Mouse (Mus musculus): ENCODE measurements at regions not wholly inside any gene's neighbourhood (a gene's known extent, or its start where the extent isn't known, plus 50 kb on each side); places are given as distances from the start of the nearest gene placed in this dataset.

GRCm38 (mm10) chr13:78629041-78629727 lies 429.6 kb upstream of the Nr2f1 start:
- no peak overlapping the region for H3K4me2 ChIP-seq
- no peak for ATAC-seq (replicated peaks; ENCODE audit: low FRiP score)
- H3K4me1 ChIP-seq (replicated peaks; ENCODE audit: control insufficient read depth, insufficient read depth, low read length) = no peaks in the 10 kb centered on the region
- H3K9me3 ChIP-seq (ENCODE audit: control insufficient read depth, low read length) = no peaks in the 10 kb centered on the region
- H3K27me3 ChIP-seq (replicated peaks; ENCODE audit: control insufficient read depth, insufficient read depth, low read length) = no peaks in the 10 kb centered on the region
- no peaks in the 10 kb centered on the region for H3K36me3 ChIP-seq (ENCODE audit: control insufficient read depth, insufficient read depth, low read length)
- DNase-seq (ENCODE audit: low spot score) = no peak
- no peak overlapping the region for H3K4me3 ChIP-seq (ENCODE audit: low read depth, low read length)
- WGBS = 51% methylated on average over 10 of the region's 10 CpGs
- no peak overlapping the region for H3K9ac ChIP-seq (ENCODE audit: low read depth, low read length)
- H3K27ac ChIP-seq (ENCODE audit: low read depth, low read length) = no peak overlapping the region

- 67% methylated on average over 2 of the region's 2 CpGs for WGBS
- no peak for ATAC-seq (replicated peaks; ENCODE audit: low FRiP score)
- H3K27ac ChIP-seq (ENCODE audit: low read depth, low read length) = no peak overlapping the region
- H3K4me1 ChIP-seq (replicated peaks; ENCODE audit: control insufficient read depth, insufficient read depth, low read length) = no peaks in the 10 kb centered on the region
- H3K9me3 ChIP-seq (ENCODE audit: control insufficient read depth, low read length) = no peaks in the 10 kb centered on the region
- no peaks in the 10 kb centered on the region for H3K36me3 ChIP-seq (ENCODE audit: control insufficient read depth, insufficient read depth, low read length)
- no peaks in the 10 kb centered on the region for H3K27me3 ChIP-seq (replicated peaks; ENCODE audit: control insufficient read depth, insufficient read depth, low read length)
- H3K4me3 ChIP-seq (ENCODE audit: low read depth, low read length) = no peak overlapping the region
- H3K9ac ChIP-seq (ENCODE audit: low read depth, low read length) = no peak overlapping the region
- H3K4me2 ChIP-seq = no peak overlapping the region
- DNase-seq (ENCODE audit: low spot score) = no peak
Measured at GRCm38 (mm10) chr13:78623652-78624051, 424.1 kb upstream of the Nr2f1 start.

- H3K36me3 ChIP-seq (ENCODE audit: control insufficient read depth, insufficient read depth, low read length) = no peaks in the 10 kb centered on the region
- no peak for DNase-seq (ENCODE audit: low spot score)
- H3K4me2 ChIP-seq = no peak overlapping the region
- H3K4me1 ChIP-seq (replicated peaks; ENCODE audit: control insufficient read depth, insufficient read depth, low read length) = no peaks in the 10 kb centered on the region
- H3K9me3 ChIP-seq (ENCODE audit: control insufficient read depth, low read length) = no peaks in the 10 kb centered on the region
- no peaks in the 10 kb centered on the region for H3K27me3 ChIP-seq (replicated peaks; ENCODE audit: control insufficient read depth, insufficient read depth, low read length)
- H3K27ac ChIP-seq (ENCODE audit: low read depth, low read length) = no peak overlapping the region
- H3K9ac ChIP-seq (ENCODE audit: low read depth, low read length) = no peak overlapping the region
- H3K4me3 ChIP-seq (ENCODE audit: low read depth, low read length) = no peak overlapping the region
- ATAC-seq (replicated peaks; ENCODE audit: low FRiP score) = no peak
- WGBS = 84% methylated on average over 1 of the region's 1 CpGs
Measured at GRCm38 (mm10) chr13:78602861-78603211, 403.3 kb upstream of the Nr2f1 start.

- H3K4me1 ChIP-seq (replicated peaks; ENCODE audit: control insufficient read depth, insufficient read depth, low read length) = no peaks in the 10 kb centered on the region
- ATAC-seq (replicated peaks; ENCODE audit: low FRiP score) = no peak
- no peak overlapping the region for H3K27ac ChIP-seq (ENCODE audit: low read depth, low read length)
- H3K4me2 ChIP-seq = no peak overlapping the region
- H3K9me3 ChIP-seq (ENCODE audit: control insufficient read depth, low read length) = no peaks in the 10 kb centered on the region
- DNase-seq (ENCODE audit: low spot score) = no peak
- H3K27me3 ChIP-seq (replicated peaks; ENCODE audit: control insufficient read depth, insufficient read depth, low read length) = no peaks in the 10 kb centered on the region
- H3K4me3 ChIP-seq (ENCODE audit: low read depth, low read length) = no peak overlapping the region
- no peaks in the 10 kb centered on the region for H3K36me3 ChIP-seq (ENCODE audit: control insufficient read depth, insufficient read depth, low read length)
- WGBS = 82% methylated on average over 6 of the region's 6 CpGs
- H3K9ac ChIP-seq (ENCODE audit: low read depth, low read length) = no peak overlapping the region
Measured at GRCm38 (mm10) chr13:78602211-78602860, 402.8 kb upstream of the Nr2f1 start.

GRCm38 (mm10) chr13:78580863-78581595 lies 381.5 kb upstream of the Nr2f1 start:
- no peaks in the 10 kb centered on the region for H3K4me1 ChIP-seq (replicated peaks; ENCODE audit: control insufficient read depth, insufficient read depth, low read length)
- no peak for ATAC-seq (replicated peaks; ENCODE audit: low FRiP score)

GRCm38 (mm10) chr13:78577497-78577896 lies 377.9 kb upstream of the Nr2f1 start:
- H3K4me3 ChIP-seq (ENCODE audit: low read depth, low read length) = no peak overlapping the region
- H3K9ac ChIP-seq (ENCODE audit: low read depth, low read length) = no peak overlapping the region
- no peaks in the 10 kb centered on the region for H3K36me3 ChIP-seq (ENCODE audit: control insufficient read depth, insufficient read depth, low read length)
- no peak overlapping the region for H3K27ac ChIP-seq (ENCODE audit: low read depth, low read length)
- 81% methylated on average over 1 of the region's 1 CpGs for WGBS
- H3K4me2 ChIP-seq = no peak overlapping the region
- DNase-seq (ENCODE audit: low spot score) (no peak), ATAC-seq (replicated peaks; ENCODE audit: low FRiP score) (no peak)
- no peaks in the 10 kb centered on the region for H3K4me1 ChIP-seq (replicated peaks; ENCODE audit: control insufficient read depth, insufficient read depth, low read length)
- H3K27me3 ChIP-seq (replicated peaks; ENCODE audit: control insufficient read depth, insufficient read depth, low read length) = no peaks in the 10 kb centered on the region
- no peaks in the 10 kb centered on the region for H3K9me3 ChIP-seq (ENCODE audit: control insufficient read depth, low read length)

More at GRCm38 (mm10) chr13:78580863-78581595, 381.5 kb upstream of the Nr2f1 start:
- WGBS = 62% methylated on average over 7 of the region's 7 CpGs
- H3K27me3 ChIP-seq (replicated peaks; ENCODE audit: control insufficient read depth, insufficient read depth, low read length) = no peaks in the 10 kb centered on the region
- H3K9me3 ChIP-seq (ENCODE audit: control insufficient read depth, low read length) = no peaks in the 10 kb centered on the region
- H3K4me3 ChIP-seq (ENCODE audit: low read depth, low read length) = no peak overlapping the region
- no peak overlapping the region for H3K27ac ChIP-seq (ENCODE audit: low read depth, low read length)
- no peaks in the 10 kb centered on the region for H3K36me3 ChIP-seq (ENCODE audit: control insufficient read depth, insufficient read depth, low read length)
- H3K9ac ChIP-seq (ENCODE audit: low read depth, low read length) = no peak overlapping the region
- H3K4me2 ChIP-seq = no peak overlapping the region
- no peak for DNase-seq (ENCODE audit: low spot score)

GRCm38 (mm10) chr13:78576300-78577296 lies 377.0 kb upstream of the Nr2f1 start:
- no peaks in the 10 kb centered on the region for H3K9me3 ChIP-seq (ENCODE audit: control insufficient read depth, low read length)
- no peak overlapping the region for H3K9ac ChIP-seq (ENCODE audit: low read depth, low read length)
- no peaks in the 10 kb centered on the region for H3K27me3 ChIP-seq (replicated peaks; ENCODE audit: control insufficient read depth, insufficient read depth, low read length)
- no peak for DNase-seq (ENCODE audit: low spot score)
- no peak overlapping the region for H3K4me3 ChIP-seq (ENCODE audit: low read depth, low read length)
- no peak for ATAC-seq (replicated peaks; ENCODE audit: low FRiP score)
- no peak overlapping the region for H3K4me2 ChIP-seq
- H3K36me3 ChIP-seq (ENCODE audit: control insufficient read depth, insufficient read depth, low read length) = no peaks in the 10 kb centered on the region
- H3K4me1 ChIP-seq (replicated peaks; ENCODE audit: control insufficient read depth, insufficient read depth, low read length) = no peaks in the 10 kb centered on the region
- 75% methylated on average over 9 of the region's 9 CpGs for WGBS
- no peak overlapping the region for H3K27ac ChIP-seq (ENCODE audit: low read depth, low read length)

GRCm38 (mm10) chr13:78571093-78571492 lies 371.5 kb upstream of the Nr2f1 start:
- ATAC-seq (replicated peaks; ENCODE audit: low FRiP score) (no peak), DNase-seq (ENCODE audit: low spot score) (no peak)
- Histone ChIP-seq H3K4me3 (ENCODE audit: low read depth, low read length) (no peak overlapping the region), H3K4me2 (no peak overlapping the region), H3K9ac (ENCODE audit: low read depth, low read length) (no peak overlapping the region), H3K27me3 (replicated peaks; ENCODE audit: control insufficient read depth, insufficient read depth, low read length) (no peaks in the 10 kb centered on the region), H3K36me3 (ENCODE audit: control insufficient read depth, insufficient read depth, low read length) (no peaks in the 10 kb centered on the region), H3K4me1 (replicated peaks; ENCODE audit: control insufficient read depth, insufficient read depth, low read length) (no peaks in the 10 kb centered on the region), H3K27ac (ENCODE audit: low read depth, low read length) (no peak overlapping the region), H3K9me3 (ENCODE audit: control insufficient read depth, low read length) (no peaks in the 10 kb centered on the region)
- 44% methylated on average over 2 of the region's 2 CpGs for WGBS

All from liver, embryonic 11.5 days (tissue).